Comparison of ENCODE assay signal across 1 mouse cellular context in the genomic region with DNA sequence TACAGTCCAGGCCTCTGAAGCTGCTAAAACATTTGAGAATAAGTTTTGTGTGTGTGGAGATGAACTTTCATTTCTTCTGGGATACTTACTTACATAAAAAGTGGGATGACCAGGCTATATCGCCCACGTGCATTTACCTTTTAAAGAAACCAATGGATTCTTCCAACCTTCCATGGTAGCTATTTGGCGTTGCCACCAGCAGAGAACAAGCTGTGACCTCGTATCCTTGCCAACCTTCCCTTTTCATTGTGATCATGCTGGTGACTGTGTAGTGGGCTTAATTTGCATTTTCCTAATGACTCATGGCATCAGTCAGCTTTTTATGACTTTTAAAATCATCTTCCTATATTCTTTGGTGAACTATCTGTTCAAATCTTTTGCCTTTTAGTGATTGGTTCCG.
TF ChIP-seq lines count a peak whose summit lies in the region.

No protein-coding gene starts in this region.

TF ChIP-seq in CH12.LX, 34 proteins besides CTCF, POLR2A, EP300 and RAD21 (continued from another document):
- TF ChIP-seq JUN (IDR thresholded peaks at IDR 0.05; ENCODE audit: insufficient read depth, low read depth, low read length), result no peak; the same call in 1 of the 2 replicates
- no peak for TF ChIP-seq IRF4 (IDR thresholded peaks at IDR 0.05; ENCODE audit: low read depth, low read length)
- TF ChIP-seq MEF2A (IDR thresholded peaks at IDR 0.05; ENCODE audit: borderline replicate concordance, low read depth, low read length), result no peak
